Mouse (Mus musculus) brain, embryonic 14.5 days (tissue): ENCODE measurements around the gene Eml2.

Experiments used
- CTCF ChIP-seq: fragments of 200-500 bp; IDR thresholded peaks from 2 replicates; pipeline ENCODE4 v1.5.1; 2012; ENCODE audit warnings: inconsistent platforms, mild to moderate bottlenecking, moderate library complexity, borderline replicate concordance; ENCODE audit not compliant: insufficient read depth, insufficient read length; ENCODE audit errors: extremely low read depth
- POLR2A ChIP-seq: fragments of 200-500 bp; IDR thresholded peaks from 2 replicates; pipeline ENCODE4 v1.6.1; 2012; ENCODE audit warnings: mild to moderate bottlenecking, inconsistent platforms, borderline replicate concordance; ENCODE audit not compliant: poor library complexity, insufficient read depth, insufficient read length, severe bottlenecking; ENCODE audit errors: extremely low read depth

DNA sequence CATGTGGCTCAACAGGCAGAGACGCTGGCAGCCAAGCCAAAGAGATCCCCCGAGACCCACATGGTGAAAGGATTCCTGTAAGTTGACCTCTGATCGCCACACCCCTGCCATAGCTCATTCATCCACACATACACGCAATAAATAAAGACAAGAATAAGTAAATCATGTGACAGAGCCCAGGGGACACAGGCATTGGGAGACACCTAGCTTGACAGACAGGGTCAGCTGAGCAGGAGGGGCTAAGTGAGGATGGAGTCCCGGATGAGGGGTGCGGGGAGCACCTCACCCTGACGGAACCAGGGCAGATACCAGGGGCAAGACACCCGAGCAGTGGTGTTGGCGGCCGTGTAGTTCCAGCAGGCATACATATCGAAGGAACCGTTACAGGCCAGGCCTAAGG is 12.5 kb upstream of the Eml2 start:
- TF ChIP-seq CTCF (no peak), POLR2A (no peak)
